Mouse (Mus musculus) c-Kit-negative CD71-positive TER-119-positive erythroid progenitor cells, embryonic 14.5 days (primary cell): ENCODE results near the gene Ppp1r1b.

Experiments
- DNase-seq: peaks from one replicate; pipeline ENCODE4 v3.0.0-alpha.2; 2013; ENCODE audit warnings: low read depth, low spot score

Gene Ppp1r1b

DNA sequence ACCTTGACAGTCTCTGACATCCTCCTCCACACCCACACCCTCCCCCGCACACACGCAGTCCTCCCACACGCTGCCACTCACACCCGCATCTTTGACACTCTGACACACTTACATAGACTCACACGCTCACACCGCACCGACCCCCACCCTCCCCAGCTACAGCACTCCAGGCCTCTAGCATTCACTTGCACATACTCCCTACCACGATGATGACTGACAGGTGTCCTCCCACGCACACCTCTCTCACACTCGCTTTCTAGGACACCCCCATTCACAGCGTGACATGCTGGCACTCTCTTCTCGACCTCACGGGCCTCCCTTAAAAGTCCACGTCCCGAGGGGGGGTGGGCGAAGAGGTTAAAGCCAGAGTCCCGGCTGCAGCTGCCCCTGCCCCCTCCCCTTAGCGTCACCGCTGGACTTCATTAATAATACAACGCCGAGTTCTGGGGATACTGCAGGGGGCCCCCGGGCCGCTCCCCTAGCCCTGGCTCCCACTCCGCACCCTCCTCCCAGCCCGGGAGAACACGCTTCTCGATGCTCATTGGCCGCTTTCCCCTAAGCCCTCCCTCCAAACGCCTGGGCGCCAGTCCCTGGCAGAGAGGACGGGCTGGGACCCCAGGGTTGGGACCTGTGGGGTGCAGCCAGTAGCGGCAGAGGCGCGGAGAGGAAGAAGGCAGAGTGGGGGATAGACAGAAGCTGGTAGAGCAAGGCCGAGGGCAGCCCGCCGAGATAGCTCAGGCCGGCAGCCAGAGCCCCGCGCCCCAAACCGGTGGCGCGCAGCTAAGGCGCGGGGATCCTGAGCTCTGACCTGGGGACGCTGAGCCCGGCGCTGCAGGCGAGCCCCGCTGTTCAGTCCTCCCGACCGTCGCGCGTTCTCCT is at the start of gene Ppp1r1b:
Ppp1r1b (plus strand) TSS at position 322 of the 879 bp plus-strand sequence.
- DNase-seq = no peak

DNA sequence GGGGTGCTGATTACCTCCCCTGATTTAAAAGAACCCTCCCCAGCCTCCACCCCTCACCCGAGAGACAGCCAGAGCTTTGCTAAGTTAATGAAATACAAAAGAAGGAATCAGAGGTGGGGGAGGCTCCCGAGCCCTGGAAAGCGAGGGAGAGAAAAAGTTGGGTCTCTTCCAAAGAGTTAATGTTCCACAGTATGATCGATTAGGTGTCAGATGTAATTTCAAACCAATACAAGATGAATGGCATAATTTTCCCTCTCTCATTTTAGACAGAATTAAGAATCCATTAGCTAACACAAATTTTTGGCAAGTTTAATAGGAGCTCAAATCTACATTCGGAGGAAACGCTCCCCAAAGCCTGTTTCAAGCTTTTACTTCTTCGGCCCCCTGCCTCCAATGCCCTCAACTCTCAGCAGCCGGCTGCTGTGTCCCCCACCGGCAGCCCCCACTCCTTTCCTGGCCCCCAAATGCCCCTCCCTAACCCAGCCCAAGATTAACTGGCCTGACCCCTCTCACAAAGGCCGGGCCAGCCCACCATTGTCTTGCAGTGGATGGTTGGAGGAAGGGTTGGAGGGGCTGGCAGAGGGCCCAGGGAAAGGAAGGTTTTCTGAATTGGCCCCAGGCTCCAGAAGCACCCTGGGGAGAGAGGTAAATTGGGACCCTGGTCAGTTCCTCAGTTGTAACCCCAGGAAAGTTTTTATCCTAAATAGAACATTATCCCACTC is 49.6 kb upstream of the Ppp1r1b start:
- no peak for DNase-seq

DNA sequence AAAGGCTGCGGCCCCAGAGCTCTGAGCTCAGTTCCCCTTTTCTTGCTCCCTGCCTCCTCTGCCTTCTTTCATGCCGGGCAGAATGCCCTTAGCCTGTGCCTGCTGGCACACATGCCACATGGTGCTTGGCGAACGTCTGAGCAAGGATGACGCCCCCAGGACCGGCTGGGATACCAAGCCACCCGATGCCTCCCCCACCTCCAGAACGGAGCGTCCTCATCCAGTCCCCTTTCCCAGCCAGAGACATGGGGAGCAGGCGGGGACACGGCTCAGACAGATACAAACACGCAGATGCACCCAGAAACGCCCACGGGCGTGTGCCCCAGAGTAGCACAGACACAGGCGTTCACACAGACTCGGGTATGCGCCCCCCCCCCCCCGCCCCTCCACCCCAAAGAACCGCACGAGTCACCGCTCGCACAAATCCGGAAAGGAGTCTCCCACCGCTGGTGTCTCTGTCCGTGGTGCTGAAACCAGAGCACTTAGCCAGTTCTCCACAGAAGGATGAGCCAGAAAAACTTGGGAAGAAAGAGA is 34.3 kb upstream of the Ppp1r1b start:
- DNase-seq = no peak

DNA sequence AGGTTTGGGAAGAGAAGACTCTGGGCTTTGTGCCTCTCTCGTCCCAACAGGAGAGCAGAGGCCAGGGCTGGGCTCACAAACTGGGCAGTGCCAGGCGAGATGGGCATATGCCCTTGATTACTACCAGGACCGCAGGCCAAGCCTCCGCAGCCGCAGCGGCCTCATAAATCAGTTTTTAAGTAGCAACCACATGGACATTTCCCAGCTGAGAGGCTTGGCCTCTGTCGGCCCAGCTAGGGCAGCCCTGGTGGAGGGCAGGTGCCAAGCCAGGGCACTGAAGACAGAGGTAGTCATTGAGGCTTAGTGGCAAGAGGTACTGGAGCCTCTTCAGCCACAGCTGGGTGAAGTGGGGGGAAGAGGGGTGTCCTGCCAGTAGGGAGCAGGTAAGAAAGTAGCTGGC is 30.7 kb upstream of the Ppp1r1b start:
- DNase-seq = no peak

DNA sequence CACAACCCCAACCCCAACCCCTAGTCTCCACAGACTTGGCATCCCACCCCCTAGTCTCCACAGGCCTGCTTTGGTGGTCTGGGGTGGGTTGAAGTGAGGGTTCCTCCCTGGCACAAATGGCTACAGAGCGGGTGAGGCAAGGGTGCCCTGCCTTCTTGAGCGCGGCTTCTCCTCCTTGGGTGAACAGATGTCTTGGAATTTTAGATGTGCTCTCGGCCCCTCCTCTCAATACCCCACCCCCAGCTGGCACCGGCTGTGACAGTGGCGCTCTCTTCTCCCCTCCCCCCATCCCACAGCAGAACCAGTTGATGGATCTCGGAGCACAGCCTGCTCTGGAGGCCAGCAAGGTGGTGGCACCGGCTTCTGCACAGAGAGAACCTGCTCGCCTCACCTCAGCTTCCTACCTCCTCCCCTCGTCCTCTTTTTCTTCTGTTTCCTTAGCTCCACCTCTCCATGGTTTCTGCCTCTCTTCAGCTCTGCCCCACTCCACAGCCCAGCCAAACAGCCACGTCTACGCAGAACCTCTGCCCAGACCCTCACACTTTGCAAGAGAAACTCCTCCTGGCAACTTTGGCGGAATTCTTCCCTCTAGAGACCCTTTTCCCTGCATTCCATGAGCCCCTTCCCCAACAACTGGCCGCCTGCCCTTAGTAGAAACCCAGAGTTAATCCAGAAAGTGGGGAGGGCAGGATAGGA is 29.6 kb upstream of the Ppp1r1b start:
- no peak for DNase-seq

DNA sequence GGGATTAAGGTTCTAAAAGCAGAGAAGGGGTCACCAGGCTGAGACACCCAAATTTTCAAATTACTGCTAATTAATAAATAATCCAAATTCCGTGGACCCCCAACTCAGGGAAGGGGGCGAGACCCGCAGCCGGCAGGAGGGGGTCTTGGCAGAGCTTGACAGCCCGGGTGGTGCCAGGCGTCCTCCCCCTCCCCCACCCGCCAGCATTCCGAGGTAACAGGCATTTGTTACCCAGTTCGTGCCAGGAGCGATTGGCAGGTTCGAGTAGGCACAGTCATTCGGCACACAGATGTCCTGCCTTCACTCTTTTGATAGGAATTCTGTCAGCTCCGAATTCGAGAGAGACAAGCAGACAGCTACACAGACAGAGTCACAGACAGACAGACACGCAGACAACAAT is 29.1 kb upstream of the Ppp1r1b start:
- DNase-seq = no peak

DNA sequence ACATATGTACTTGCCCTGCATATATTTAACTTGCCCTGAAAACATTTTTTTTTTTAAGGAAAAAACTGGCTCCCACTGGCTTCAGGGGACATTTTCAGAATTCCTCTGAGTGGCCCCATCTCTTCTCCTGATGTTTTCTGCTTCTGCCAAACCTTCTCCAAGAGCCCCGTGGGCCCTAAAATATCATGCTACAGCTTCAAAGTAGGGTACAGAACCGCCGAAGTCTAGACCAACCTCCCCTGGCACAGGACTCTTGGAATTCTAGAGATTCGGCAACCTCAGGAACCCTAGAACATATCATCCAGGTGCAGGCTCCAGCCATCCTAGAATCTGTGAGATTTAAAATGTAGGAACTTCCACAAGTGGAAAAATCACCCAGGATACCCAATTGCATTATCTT is 28.7 kb upstream of the Ppp1r1b start:
- DNase-seq = no peak

DNA sequence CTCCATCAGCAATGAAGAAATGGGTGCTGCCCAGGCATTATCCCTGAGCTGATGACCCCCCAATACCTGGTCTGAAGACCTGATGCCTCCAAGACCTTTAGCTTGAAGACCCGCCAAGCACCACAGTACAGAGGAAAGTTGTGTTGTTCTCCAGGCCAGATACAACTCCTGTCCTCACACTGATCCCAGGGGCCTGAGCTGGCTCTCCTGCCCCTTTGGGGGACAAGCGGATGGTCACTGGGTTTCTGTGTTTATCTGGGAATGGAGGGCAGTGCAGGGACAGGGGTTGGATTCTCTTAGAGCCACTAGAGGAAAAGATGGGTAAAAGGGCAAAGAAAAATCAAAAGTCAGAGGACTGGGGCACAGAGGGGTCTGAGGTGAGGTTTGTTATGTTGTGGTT is 28.3 kb upstream of the Ppp1r1b start:
- DNase-seq = no peak

DNA sequence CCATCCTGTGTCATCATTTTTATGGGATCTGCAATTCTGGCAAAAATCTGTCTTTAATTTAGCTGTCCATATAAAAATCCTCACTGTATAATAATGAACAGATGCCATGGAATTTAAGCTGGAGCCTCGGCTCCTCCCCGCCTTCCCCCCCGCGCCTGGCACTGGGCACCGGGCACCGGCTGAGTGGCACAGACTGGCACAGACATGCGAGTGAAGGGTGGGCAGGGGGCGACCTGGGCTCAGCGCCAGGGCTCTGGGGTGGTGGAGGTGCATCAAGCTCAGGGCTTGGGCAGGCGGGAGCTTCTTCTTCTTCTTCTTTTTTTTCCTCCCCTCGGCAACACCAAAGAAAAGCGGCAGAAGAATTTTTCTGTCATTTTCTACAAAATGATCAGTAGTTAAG is 27.8 kb upstream of the Ppp1r1b start:
- DNase-seq = no peak

DNA sequence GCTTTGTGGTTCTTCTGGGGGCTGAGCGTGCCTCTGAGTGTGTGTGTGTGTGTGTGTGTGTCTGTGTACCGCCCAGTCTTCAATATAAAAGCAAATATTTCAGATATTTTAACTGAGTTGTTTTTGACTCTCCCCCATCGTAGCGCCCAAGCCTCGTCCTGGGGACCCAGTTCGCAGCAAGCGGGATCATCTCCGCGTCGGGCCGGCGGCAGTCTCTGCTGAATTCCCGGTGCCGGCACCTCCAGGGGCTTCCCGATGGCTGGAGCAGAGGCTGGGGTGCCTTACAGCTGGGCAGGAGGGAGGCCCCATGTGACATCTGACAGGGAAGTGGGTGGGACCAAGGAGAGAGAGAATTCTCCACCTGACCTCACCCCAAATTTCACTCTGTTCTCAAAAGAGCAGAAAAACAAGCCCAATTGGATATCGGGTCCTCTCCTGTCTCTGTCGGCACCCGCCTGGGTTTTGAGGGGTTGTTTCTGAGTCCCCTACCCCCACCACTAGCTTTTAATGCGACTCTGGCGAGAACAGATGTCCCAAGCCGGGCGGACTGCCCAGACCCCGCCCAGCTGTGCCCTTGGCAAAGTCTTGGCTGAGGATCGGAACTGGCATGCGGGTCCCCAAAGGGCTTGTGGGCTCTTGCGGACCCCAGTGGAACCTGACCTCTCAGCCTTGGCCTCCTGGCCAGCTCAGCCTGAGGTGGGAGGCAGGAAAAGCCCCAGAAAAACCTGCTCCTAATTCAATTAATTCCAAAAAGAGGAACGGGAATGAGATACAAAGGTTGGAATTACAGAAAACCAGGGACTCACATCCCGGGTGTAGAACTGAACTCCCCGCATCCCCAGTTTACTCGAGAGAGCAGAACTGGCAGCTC is 27.2 kb upstream of the Ppp1r1b start:
- DNase-seq = no peak

DNA sequence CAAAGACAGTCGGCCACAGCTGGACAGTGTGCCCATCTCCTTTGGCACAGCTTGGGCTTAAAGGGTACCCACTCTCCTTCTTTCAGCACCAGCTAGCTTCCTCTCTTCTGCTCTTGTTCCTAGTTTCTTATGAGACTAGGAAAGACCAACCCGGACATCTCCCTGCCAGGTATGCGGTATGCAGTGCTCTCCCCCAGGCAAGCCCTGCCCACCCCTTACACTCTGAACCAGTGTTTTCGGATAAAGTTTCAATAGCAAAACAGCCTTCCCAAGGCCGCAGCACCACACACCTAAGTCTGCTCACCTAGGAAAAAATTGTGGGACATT is 26.6 kb upstream of the Ppp1r1b start:
- no peak for DNase-seq

DNA sequence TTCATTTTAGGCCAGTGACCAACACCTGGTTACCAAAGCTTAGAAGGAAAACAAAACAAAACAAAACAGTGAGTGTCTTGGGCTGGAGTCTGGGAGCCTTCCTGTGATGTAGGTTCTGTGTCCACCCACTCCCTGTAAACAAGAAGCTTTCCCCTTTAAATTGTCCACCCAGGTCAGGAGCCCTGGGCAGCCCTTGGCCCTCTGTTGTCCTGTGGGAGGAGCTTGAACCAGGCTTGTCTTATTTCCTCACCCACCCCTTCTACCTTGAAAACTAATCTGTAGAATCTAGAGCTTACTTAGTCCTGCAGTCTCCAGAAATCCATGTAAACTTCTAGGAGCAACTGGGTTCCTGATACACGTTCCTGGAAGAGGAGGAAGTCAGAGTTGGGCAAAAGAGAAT is 26.0 kb upstream of the Ppp1r1b start:
- DNase-seq = no peak

DNA sequence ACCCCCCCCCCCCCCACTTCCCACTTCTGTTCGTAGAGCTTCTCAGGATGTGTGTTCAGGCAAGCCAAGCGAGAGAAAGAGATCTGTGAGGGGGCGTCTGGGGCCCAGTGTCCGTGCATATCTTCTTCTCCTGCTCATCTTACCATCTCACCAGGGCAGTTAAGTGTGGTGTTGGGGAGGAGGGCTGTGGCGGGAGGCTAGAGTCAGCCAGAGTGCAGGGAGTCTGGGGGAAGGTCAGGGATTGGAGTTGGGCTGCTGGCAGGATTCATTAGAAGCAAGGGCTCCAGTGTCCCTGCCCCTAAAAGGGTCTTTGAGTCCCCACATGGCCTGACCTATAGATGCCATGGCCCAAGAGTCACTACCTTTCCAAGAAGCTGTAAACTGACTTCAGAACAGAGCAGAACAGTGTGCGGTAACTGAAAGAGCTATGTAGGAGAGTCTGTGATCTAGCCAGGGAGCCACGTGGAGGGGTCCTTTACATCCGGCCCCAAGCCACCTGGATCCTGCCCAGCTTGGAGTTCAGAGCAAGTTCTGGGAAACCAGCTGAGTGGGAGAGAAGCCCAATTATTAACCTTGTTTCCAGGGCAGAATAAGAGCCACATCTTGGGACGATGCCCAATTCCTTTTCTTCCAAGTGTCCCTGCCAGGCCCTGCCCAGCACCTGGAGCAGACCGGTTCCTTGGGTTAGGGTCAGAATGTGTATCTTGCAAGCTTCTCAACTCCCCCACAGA is 24.9 kb upstream of the Ppp1r1b start:
- no peak for DNase-seq

DNA sequence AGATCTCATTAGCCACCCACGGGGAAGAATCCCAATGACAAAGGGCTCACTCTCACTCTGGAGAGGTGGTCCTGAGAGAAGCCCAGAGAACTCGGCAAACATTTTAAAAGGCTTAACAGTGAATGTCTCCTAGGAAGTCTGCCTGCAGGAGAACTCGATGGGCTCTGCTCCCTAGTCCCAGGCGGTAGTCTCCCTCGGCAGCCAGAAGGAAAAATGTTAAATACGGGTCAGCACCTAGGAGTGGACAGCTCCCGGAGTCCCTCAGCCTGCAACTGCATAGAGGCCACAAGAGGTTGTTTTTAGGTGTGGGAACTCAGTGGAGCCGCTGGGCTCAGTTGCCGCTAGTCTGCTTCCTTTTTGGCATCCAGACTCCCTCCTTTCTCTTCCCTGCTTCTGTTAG is 24.3 kb upstream of the Ppp1r1b start:
- DNase-seq = no peak

DNA sequence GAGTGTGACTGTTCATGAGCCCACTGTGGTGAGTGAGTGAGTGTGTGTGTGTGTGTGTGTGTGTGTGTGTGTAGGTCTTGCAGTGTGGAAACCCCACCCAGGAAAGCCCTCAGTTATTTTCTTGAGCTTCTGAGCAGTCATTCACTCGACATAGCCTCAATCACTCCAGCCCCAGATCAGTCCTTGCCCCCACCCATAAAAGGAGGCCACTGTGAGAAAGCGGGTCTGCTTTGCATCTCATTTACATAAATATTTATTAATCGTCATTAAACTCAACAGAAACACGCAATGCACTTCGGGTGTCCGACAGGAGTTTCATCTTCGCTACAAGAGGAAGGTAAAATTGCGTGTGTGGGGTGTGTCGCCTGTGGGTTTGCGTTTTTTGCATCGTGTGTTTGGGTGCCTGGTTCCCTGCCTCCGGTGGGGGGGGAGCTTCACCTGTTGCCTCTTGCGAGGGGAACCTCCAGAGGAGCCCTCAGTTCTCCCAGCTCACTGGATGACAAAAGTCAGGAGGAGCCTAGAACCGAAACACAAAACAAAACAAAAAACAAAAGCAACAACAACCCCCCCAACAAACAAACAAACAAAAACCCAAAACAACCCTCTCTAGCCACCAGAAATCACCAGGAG is 22.9 kb upstream of the Ppp1r1b start:
- no peak for DNase-seq

DNA sequence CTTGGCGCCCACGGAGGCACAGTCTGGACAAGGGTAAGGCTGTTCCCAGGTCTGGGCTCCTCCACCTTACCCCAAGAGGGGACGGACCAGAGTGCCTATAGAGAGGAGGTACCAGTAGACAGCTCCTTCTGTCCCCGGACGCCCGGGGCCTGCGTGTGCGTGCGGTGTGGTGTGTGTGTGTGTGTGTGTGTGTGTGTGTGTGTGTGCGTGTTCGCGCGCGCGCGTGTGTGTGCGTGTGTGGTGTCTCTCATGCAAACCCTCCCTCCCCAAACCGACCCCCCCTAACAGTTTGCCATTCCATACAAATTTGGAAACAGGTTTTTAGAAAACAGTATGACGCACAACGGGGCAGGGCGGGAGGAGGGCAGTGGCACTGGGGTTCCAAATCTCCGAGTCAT is 22.4 kb upstream of the Ppp1r1b start:
- no peak for DNase-seq

DNA sequence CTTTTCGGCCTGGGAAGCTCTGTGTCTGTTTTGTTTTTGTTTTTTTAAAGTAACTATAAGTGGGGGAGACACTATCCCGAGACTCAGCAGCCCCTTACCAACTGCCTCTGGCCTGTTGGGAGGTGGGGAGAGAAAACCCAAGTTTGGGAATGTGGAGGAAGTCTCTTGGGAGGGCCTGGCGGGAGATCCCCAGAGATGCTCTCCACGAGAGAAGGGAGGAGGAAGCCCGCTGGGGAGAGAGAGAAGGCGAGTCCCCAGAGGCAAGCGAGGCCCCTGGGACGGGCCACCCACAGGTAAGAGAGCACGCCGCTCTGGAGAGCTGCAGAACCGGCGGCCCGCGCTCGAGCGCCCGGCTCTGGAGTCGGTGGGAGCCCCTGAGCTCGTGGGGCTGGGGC is 21.5 kb upstream of the Ppp1r1b start:
- no peak for DNase-seq

DNA sequence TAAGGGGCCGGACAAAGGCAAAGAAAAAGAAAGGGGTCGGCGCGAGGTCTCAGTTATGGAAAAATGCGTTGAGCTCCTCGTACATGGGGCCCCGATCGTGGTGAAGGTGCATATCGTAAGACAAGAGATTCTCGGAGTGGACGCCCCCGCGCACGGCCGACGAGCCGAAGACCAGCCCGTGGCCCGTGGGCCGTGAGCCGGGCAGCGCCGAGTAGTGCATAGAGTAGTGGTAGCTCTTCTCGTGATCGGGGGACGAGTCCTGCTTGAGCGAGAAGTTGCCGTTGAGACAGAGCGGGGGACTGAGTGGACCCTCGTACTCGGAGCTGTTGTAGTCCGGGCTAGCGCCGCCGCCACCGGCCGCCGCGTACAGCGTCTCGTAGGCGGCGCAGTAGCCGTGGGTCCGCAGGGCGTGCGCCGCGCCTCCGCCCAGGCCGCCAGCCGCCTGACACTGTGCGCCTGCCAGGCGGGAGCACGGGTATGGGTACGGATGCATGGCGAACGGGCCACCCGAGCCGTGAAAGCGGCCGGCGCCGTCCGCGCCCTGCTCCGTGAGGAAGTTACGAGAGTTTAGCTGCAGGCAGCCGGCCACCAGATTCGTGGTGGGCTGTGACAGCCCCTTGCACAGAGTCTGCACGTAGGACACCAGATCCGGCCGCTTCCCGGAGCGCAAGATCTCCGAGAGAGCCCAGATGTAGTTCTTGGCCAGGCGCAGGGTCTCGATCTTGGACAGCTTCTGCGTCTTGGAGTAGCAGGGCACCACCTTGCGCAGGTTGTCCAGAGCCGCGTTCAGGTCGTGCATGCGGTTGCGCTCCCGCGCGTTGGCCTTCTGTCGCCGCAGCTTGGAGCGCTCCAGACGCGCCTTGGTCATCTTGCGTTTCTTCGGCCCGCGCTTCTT is 20.8 kb upstream of the Ppp1r1b start:
- DNase-seq = no peak

DNA sequence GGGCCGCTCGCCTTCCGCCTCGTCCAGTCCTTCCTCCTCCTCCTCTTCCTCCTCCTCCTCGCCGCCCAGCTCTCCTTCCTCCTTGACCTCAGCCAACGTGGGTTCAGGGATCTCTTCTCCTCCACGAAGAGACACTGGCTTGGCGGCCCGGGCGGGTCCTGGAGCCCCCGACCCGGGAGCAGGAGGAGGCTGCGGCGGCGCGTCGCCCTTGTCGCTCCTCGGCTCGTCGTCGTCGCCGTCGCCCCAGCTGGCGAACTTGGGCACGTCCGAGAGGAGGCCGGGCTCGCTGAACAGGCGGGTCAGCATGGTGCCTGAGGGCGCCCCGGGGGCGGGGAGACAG is 20.2 kb upstream of the Ppp1r1b start:
- no peak for DNase-seq
